Mouse (Mus musculus) cerebellum, adult 9-10 months (tissue): ENCODE data around the gene Icam1.
A peak's percentile ranks its signal among the peaks of the same experiment; 100 is the strongest.
"Not testable (repeated sequence)": the region's sequence is repeated elsewhere in the genome, so short reads cannot be mapped to it uniquely, and the experiment has no call there.

Source experiments
- DNase-seq: peaks from one replicate; pipeline ENCODE4 v3.0.0; 2022

Icam1 gene

GRCm38 (mm10) chr9:21025258-21025810 lies 9.5 kb downstream of the Icam1 start:
- DNase-seq, result no peak

- no peak for DNase-seq
These were observed 11.1 kb downstream of the Icam1 start for GRCm38 (mm10) chr9:21026849-21027248.

- DNase-seq, result no peak
These were observed 12.0 kb downstream of the Icam1 start for GRCm38 (mm10) chr9:21027774-21028290.

GRCm38 (mm10) chr9:21028560-21029110 lies 12.8 kb downstream of the Icam1 start:
- DNase-seq, result no peak

GRCm38 (mm10) chr9:21029291-21030054 lies 13.7 kb downstream of the Icam1 start, which contains the start of gene Icam4:
Gene Icam4, plus strand, starts transcription at chr9:21029373.
- peak; percentile 56 for DNase-seq

GRCm38 (mm10) chr9:21030055-21030600 lies 14.3 kb downstream of the Icam1 start:
- DNase-seq, result no peak

- DNase-seq, result peak; percentile 84
These were observed 15.0 kb downstream of the Icam1 start for GRCm38 (mm10) chr9:21030781-21031250.

- DNase-seq, result no peak
These were observed 15.6 kb downstream of the Icam1 start for GRCm38 (mm10) chr9:21031251-21031895.

GRCm38 (mm10) chr9:21031896-21032351 lies 16.1 kb downstream of the Icam1 start, which contains the start of gene Icam5:
Gene Icam5, plus strand, starts transcription at chr9:21032073.
- peak; percentile 24 for DNase-seq

- no peak for DNase-seq
These were observed 16.7 kb downstream of the Icam1 start for GRCm38 (mm10) chr9:21032491-21032890.

- peak; percentile 30 for DNase-seq
These were observed 17.4 kb downstream of the Icam1 start for GRCm38 (mm10) chr9:21033136-21033535.

GRCm38 (mm10) chr9:21034481-21035085 lies 18.8 kb downstream of the Icam1 start:
- no peak for DNase-seq

- no peak for DNase-seq
These were observed 19.8 kb downstream of the Icam1 start for GRCm38 (mm10) chr9:21035586-21035985.

- DNase-seq, result no peak
These were observed 20.4 kb downstream of the Icam1 start for GRCm38 (mm10) chr9:21036161-21036560.

- DNase-seq, result no peak
These were observed 20.9 kb downstream of the Icam1 start for GRCm38 (mm10) chr9:21036666-21037065.

GRCm38 (mm10) chr9:21037481-21037891 lies 21.7 kb downstream of the Icam1 start:
- DNase-seq, result no peak

- DNase-seq, result no peak
These were observed 24.0 kb downstream of the Icam1 start for GRCm38 (mm10) chr9:21039779-21040178.

GRCm38 (mm10) chr9:21041308-21041707 lies 25.5 kb downstream of the Icam1 start:
- no peak for DNase-seq

- no peak for DNase-seq
These were observed 27.8 kb downstream of the Icam1 start for GRCm38 (mm10) chr9:21043563-21043962.

- not testable (repeated sequence) for DNase-seq
These were observed 29.0 kb downstream of the Icam1 start for GRCm38 (mm10) chr9:21044785-21045184.

GRCm38 (mm10) chr9:21045235-21045634 lies 29.4 kb downstream of the Icam1 start:
- DNase-seq, result no peak

GRCm38 (mm10) chr9:21051578-21051977 lies 35.8 kb downstream of the Icam1 start:
- DNase-seq, result no peak
